Mouse (Mus musculus): Measurements from ENCODE around the gene Grm4. TPM values are rescaled to one million over a fixed set of nuclear protein-coding genes. Genes with fewer than 3 reads are reported as not detected.

Gene Grm4
- total RNA-seq (2023): under 1 TPM; 0.17 to 0.18 TPM

GRCm38 (mm10) chr17:27521303-27521702 is at the start of gene Grm4:
Grm4 (minus strand) TSS chr17:27521403.

GRCm38 (mm10) chr17:27565163-27565941 is 44.1 kb upstream of the Grm4 start, which contains the start of gene AI413582:
AI413582 (minus strand) TSS chr17:27565756.

DNA sequence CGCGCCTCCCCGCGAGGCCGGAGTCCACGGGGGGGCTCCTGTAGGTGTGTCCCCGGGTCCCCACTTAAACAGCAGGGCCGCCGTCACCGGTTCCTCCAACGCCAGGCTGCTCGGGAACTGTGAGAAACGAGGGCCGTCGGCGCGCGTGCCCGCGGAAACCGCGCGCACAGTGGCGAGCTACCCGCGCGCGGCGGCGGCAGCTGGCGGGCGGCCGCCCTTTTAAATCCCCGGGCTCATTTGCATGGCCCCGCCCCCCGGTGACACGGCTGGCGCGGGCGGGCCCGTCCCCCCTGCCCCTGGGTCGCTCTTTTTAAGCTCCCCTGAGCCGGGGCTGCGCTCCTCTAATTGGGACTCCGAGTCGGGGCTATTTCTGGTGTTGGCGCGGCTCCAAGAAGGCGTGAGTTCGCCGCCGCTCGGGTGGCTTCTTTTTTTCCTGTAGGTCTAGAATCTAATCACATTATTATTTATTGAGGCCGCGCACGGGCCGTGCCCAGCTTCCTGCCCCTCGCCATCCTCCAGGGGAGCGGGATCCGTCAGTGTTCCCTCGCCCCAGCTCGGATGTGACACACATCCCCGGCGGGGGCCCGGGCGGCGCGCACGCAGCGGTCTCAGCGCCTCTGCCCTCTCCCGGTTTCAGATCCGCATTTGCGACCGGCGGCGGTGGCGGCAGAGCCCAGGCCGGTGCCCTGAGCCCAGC is 35.3 kb upstream of the Grm4 start, which contains the start of gene Hmga1:
Hmga1 (plus strand) TSS at position 183 of the 697 bp plus-strand sequence.

Other genes with a start within 250 kb of the Grm4 start
- 10 to 100 TPM; 59.4 to 66.9 TPM for gene Hmga1, start 35.1 kb upstream of the Grm4 start, total RNA-seq (2023)
- gene AI413582, start 44.4 kb upstream of the Grm4 start, total RNA-seq (2023): 10 to 100 TPM; 54.7 to 68.2 TPM
- 100 to 1,000 TPM; 106 to 121 TPM for gene Nudt3, start 102.1 kb upstream of the Grm4 start, total RNA-seq (2023)
- not detected for gene RPS10-NUDT3, start 113.8 kb upstream of the Grm4 start, total RNA-seq (2023)
- gene Rps10, start 115.3 kb upstream of the Grm4 start, total RNA-seq (2023): 1,000 to 10,000 TPM; 2,987 to 3,088 TPM
- 10 to 100 TPM; 41.0 to 46.9 TPM for gene Pacsin1, start 134.1 kb upstream of the Grm4 start, total RNA-seq (2023)
- under 1 TPM in 1 of 2 experiments, not detected in 1; 0.44 TPM for gene Spdef, start 207.6 kb upstream of the Grm4 start, total RNA-seq (2023)

Measured in T-cell, adult 66 days (primary cell).